Mouse (Mus musculus) cerebral cortex, adult 2 months (tissue): Measurements from ENCODE around the gene Mb.

Experiments used
- WGBS: fragments of 180-500 bp; shearing (Covaris S2); methylation state at CpG from one replicate; pipeline ENCODE4 v1.1.7; 2018; 5-methylcytosine and 5-hydroxymethylcytosine counted together

The Mb gene

DNA sequence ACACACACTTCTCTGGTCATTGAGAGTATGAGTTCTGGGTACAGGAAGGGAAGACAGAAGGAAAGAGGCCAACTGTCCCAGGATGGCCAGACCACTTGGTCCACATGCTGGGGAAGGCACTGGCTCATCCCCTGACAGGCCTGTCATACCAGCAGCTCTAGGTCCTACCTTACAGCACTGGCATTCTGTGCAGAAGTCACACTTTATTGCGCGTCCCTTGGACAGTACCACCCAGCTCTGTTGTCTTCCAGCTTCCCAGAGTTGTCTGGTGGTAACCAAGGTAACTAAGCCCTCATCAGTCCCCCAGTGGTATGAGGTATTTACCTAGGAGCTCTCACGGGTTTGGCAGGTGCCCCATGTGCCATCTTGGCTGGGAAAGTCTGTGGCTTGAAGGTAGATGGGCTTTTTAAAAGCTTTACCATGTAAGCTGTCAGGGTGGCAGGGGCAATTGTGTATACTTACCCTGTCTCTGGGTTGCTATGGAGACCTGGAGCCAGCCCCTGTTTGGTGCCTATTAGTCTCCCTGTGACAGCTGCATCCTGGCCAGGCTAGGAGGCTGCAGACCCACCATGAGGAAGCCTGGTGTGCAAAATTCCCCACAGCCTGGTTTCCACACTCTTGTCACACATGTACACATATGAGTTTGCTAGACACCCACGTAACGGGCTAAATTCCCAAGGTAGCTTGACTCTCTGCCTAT is 24.4 kb downstream of the Mb start:
- WGBS = 62% methylated on average over 5 of the region's 5 CpGs

DNA sequence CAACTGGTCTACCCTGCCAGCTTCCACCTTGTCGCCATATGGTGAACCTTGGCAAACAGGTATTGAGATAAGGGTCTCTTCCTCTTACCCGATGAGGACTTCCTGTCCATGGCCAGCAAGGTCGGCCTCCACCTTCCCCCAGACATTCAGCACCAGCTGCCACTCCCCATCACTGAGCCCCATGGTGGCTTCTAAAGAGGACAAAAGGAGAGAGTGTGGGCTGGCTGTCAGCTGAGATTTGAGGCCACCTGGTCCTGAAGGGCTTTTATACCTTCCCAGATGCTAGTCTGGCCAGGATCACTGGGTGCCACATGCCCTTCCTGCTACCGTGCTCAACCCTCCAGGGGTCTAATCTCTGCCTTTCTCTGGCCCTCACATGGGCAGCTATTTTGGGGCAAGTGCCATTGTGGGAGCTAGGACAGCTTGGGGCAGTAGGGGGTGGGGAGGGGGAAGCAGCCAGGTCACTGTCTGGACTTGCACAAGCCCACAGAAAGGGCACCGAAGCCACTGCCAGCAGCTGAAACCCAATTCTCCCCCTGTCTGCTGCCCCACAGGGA is 28.0 kb downstream of the Mb start:
- 70% methylated on average over 5 of the region's 5 CpGs for WGBS

DNA sequence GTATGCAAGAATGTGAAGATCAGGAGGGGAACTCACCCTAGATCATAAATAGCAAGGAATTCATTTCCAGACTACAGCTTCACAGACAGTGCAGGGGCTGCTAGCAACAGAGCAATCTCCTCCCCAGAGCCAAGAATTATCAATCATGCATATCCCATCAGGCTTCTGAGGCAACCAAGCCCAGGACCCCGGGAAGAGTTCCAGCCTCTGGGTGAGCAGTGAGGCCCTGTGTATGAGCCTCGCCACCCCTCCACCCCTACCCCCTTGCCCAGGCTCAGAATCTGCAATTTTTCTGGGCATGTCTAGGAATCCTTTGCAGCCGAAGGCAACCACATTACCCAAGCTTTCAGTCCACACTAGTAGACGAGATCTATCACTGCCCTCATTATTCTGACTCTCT is 28.6 kb downstream of the Mb start:
- 75% methylated on average over 4 of the region's 4 CpGs for WGBS

DNA sequence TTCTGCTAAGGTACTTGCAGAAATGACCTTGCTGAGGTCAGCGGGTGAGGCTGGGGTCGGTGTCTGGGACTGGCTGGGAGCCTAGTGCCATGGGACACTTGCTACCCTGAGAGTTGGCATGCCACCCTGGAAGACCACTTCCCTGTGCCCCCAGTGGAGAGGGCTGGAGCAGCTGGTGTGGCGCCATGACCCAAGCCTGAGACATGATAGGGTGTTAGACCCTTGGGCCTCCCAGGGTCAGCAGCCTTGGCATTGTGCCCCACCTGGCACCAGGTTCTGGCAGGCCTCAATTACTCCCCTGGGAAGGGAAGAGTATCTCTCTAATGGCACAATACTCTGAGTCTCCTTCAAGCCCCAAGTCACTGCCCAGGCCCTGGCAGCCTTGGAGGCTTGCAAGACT is 29.4 kb downstream of the Mb start:
- WGBS = 97% methylated on average over 3 of the region's 3 CpGs

DNA sequence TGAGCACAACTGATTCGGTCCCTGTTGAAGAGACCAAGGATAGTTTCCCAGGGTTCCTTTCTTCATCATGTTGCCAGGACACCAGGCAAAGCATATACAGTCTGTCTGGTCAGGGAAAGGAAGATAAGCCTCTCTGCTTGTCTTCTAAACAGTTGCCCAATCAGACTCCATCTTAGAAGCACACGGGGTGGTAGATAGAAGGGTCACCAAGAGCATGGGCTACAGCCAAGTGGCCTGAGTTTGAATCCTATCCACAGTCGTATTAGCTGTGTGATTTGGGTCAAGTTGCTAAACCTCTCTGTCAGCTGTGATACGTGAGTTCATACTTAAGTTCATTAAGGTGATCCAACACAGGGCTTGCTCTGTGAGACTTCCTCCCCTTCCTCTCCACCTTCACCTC is 30.3 kb downstream of the Mb start:
- WGBS = 95% methylated on average over 4 of the region's 4 CpGs

GRCm38 (mm10) chr15:77019533-77019932 is 30.9 kb downstream of the Mb start:
- WGBS = 90% methylated on average over 7 of the region's 7 CpGs

DNA sequence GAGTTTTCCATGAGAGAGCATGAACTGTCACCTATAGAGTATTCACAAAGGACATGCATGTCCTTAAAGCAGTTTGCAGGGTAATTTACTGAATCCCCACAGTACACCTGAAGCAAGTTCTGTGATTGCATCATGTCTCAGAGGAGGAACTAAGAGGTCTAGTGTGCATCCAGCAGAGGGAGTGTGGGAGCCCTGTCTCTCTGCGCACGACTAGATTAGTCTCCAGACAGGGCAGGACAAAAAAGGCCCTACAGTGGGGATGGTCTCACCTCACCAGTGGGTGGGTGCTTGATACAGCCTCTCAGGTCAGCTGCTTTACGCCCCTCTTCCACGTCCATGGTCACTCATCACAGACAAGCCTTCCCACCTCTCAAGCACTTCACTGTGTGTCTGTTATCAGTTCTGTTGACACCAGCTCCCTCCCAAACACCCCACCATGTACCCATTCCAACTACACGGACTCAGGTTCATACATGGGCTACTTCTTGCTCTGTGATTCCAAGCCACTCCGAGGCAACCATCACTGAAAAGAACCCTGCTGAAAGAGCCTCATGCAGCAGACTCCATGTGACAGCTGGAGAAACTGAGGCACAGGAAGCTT is 31.6 kb downstream of the Mb start:
- WGBS = 67% methylated on average over 6 of the region's 6 CpGs

- WGBS = 95% methylated on average over 6 of the region's 6 CpGs
Observed at GRCm38 (mm10) chr15:77016509-77016908, 34.0 kb downstream of the Mb start.

DNA sequence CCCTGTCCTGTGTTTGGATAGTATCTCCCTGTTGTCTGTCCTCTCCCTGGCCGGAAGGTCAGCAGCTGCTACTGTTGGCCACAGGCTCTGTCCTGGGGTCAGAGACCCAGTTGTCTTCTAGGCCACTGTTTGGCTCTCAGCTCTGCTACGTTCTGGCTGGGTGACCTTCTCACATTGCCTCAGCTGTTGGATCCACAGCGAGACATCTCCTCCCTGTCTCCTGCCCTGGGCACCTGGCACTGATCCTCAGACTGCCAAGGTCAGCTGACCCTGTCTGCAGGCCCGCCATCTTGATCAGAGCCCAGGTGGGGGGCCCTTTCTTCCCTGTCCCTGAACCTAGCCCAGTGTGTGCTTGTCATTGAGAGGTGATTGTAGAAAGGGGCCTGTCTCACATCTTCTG is 35.5 kb downstream of the Mb start:
- 90% methylated on average over 4 of the region's 4 CpGs for WGBS

GRCm38 (mm10) chr15:77014431-77014830 is 36.0 kb downstream of the Mb start:
- WGBS = 65% methylated on average over 6 of the region's 6 CpGs

- 11% methylated on average over 15 of the region's 15 CpGs for WGBS
Observed at GRCm38 (mm10) chr15:77013753-77014241, 36.7 kb downstream of the Mb start.

- WGBS = 84% methylated on average over 6 of the region's 6 CpGs
Observed at GRCm38 (mm10) chr15:77008851-77009250, 41.6 kb downstream of the Mb start.

GRCm38 (mm10) chr15:77003868-77004215 is 46.6 kb downstream of the Mb start:
- 7% methylated on average over 3 of the region's 3 CpGs for WGBS

DNA sequence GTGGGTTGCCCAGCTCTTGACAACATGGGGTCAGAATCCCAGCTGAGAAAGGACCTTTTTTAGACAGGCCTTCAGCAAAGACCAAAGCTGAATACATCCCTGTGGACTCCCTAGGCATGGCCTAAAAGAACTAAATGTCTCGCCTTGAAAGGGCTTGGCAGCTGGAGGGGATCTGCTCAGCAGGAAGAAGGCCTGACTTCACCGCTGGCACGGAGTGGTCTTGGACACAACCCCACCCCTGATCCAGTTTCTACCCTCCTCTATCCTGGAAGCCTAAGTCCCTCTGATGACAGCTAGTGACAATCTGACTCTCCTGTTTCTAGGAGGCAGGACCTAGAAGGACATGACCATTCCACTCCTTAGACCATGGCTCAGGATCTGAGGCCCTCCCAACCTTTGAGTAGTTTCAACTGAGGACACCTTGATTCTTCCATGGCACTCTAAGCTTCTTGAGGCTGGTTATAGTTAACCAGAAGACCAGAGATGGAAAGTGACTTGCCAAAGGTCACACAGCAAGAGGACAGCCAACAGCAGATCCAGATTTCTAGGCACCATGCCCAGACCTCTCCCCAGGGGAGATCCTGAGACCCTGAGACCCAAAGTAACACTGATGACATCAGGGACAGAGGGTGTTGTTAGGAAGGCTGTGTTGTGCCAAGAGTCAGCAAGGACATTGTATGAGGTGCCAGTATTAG is 47.1 kb downstream of the Mb start:
- WGBS = 89% methylated on average over 3 of the region's 3 CpGs

- WGBS = 30% methylated on average over 21 of the region's 21 CpGs
Observed at GRCm38 (mm10) chr15:76998878-76999588, 51.4 kb downstream of the Mb start.

DNA sequence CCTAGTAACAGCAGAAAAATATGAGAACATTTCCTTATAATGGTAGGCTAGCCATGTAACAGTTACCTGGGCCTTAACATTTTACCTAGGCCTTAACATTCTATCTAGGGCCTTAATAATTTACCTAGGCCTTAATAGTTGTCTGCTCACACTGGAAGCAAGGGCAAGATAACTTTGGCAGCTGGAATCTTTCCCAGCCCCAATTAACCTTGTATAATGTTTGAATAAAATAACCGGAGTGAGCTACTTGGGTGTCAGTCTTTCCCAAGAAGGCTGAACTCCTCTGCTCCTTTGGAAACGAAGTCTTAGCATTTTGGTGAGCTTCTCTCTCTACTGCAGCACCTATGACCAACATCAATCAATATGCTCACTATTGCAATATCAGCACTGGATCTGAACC is 52.4 kb downstream of the Mb start:
- WGBS = 62% methylated on average over 2 of the region's 2 CpGs

DNA sequence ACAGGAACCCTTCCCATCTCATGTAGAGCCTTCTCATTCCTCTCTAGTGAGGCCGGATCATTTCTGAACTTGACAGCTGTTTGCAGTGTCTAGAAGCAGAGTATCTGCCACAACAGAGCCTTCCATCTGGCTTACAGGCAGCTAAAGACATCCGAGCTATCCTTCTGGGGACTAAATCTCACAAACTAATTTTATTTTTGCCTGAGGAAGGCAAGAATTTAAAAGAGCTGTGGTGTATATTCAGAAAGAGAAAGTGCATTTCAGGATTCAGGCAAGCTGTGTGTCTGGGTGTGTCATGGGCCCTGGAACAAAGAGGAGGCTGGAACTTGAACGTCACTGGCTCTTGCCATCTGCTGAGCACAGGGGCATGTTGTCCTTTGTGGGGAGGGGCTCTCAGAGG is 56.1 kb downstream of the Mb start:
- WGBS = 31% methylated on average over 3 of the region's 3 CpGs

DNA sequence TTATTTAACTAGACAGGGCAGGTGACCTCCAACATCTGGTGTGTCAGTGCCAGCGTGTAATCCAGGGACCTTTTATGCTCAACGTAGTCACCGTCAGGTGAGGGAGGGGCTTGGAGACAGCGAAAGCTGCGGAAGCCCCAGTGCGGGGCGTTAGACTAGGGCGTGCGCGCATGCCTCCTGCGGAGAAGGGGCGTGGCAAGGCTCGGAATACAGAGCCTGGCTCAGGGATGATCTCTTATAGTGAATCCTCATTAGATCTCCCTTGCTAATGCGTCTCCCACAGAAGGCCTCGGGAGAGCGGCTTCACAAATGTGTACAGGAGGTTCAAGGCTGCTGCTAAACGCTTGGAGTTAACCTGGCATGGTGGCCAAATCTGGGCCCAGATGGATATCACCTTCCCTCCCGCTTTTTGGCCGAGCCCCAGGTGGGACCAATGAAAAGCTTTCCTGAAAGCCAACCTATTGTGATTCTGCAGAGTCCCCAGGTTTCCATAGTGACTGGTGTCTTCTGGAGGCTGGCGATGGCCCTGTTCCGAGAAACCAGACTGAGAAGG is 62.9 kb downstream of the Mb start:
- 10% methylated on average over 21 of the region's 21 CpGs for WGBS

DNA sequence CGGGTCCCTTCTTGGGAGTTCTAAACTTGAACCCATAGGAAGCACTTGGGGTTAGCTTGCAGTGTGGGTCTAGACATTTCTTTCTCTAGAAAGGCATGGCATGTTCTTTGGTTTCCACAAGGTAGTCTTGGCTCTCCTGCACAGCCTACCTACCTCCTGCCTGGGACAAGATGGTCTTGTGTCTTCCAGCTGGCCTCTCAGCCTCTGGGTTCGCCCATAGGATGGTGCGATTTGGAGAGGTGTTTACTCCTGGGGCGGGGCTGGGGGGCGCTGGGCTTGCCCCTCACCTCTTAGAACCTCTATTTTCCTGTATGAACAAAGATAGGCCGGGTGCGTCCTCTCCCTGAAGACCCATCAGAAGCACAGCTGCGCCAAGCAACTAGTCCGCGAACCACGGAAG is 63.3 kb downstream of the Mb start:
- WGBS = 25% methylated on average over 11 of the region's 11 CpGs

DNA sequence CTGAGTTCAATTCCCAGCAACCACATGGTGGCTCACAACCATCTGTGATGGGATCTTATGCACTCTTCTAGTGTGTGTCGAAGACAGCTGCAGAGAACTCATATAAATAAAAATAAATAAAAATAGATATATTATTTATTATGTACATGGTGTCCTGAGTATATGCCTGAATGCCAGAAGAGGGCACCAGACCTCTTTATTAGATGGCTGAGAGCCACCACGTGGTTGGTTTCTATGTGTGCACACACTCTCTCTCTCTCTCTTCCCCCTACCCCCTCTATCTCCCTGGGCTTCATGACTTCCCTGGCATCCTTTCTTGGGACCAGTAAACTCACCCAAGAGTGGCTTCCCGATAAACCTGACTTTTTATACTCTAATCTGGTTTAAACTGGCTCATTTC is 67.7 kb downstream of the Mb start:
- WGBS = 51% methylated on average over 3 of the region's 3 CpGs

- WGBS = 84% methylated on average over 4 of the region's 4 CpGs
Observed at GRCm38 (mm10) chr15:76979799-76980198, 70.7 kb downstream of the Mb start.

DNA sequence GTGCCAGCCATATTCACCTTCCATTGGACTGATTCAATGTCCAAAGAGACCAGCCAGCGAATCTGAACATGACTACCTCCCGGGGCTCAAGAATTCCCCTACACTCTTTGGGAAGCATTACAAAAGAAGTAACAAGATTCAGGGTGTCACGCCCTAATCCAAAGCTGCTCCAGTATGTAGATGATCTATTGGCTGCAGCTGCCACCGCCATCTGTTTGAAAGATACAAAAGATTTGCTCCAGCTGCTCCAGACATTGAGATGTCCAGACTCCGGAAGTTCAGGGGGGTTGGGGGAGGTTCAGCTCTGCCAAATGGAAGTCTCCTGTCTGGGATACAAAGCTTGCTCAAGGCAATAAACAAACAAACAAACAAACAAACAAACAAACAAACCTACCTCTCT is 73.9 kb downstream of the Mb start:
- 64% methylated on average over 5 of the region's 5 CpGs for WGBS
